Mouse (Mus musculus) ES-E14 (cell line): ENCODE measurements around the gene Lmnb2.
A peak's percentile ranks its signal among the peaks of the same experiment; 100 is the strongest.

ENCODE experiments used
- HCFC1 ChIP-seq: IDR thresholded peaks from 2 replicates; pipeline ENCODE4 v1.6.1; 2012; ENCODE audit warnings: low read length, inconsistent platforms, borderline replicate concordance; ENCODE audit not compliant: insufficient read depth
- MAFK ChIP-seq: IDR thresholded peaks from 2 replicates; pipeline ENCODE4 v1.6.1; 2014; ENCODE audit warnings: mild to moderate bottlenecking, low read depth, low read length, inconsistent platforms; ENCODE audit not compliant: insufficient read depth

DNA sequence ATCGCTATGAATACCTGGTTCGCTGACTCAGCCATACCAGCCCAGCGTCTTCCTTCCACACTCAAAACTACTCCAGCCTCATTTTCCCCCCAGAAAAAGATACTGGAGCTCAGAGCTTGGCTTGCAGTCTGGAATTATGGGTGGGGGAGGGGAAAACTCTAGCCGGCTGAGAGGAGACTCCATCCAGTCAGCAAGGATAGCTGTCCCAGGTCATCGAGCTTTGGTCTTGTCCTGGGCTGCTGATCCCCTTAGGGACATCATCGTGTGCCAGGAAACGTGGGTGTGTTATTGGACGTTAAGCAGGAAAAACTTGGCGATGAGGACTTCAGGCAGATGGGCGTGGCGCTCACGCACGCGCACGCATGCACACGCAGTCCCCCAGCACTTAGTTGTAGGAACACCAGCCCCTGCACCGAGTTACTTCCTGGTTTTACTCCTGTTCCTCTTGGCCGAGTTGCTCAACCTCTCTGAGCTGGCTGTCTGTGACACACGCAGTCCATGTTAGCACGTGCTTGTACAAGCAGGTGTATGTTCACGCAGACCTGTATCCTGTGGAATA lies 15.5 kb upstream of the Lmnb2 start:
- TF ChIP-seq MAFK (peak; percentile 71; the same call in 1 of the 2 replicates), HCFC1 (no peak)
